Mouse (Mus musculus): Measurements from ENCODE around the gene U2af1l4. TPM values are rescaled to one million over a fixed set of nuclear protein-coding genes. Genes with fewer than 3 reads are reported as not detected.

U2af1l4 gene
- total RNA-seq (2014; rRNA removed) (54.7 and 64.2 TPM in 2 replicates), polyA plus RNA-seq (2015; fragmentation: Nextera tagmentation; extraction: Ambion mirVana) (96.4 and 97.0 TPM in 2 replicates)

DNA sequence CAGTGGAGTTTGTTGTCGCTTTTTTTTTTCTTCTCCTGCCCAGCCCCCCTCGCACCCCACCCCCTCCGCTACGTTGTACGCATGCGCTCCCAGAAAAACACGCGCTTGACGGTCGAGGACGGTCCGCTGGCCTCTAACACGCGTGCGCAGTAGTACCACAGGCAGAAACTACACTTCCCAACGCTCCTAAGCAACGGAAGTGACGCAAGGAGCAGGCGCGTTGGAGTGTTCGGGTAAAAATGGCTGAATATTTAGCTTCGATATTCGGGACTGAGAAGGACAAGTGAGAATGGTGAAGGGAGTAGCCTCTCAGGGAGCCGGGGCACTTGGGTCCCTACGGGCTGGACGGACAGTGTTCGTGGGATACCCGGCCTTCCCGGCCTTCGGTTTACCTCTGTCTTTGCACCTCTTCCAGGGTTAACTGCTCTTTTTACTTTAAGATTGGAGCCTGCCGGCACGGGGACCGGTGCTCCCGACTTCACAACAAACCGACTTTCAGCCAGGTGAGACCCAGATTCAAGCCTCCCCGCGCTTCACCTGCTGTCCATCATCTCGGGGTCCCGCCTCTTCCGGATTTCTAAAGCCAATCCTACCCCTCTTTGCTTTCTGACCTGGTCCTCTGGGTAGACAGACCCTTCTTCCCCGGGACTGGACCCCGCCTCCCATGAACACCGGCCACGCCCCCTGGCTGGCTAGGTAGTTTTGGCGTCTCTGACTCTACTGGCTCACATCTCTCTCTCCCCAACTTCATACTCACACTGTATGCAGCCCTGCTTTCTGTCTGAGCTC is at the start of gene U2af1l4, which contains the start of the genes Gm49396 and Psenen:
TSS of gene U2af1l4 (plus strand) at position 185 of the 789 bp plus-strand sequence.
TSS of gene Gm49396 (plus strand) at position 228 of the 789 bp plus-strand sequence.
TSS of gene Psenen (minus strand) at position 511 of the 789 bp plus-strand sequence.
- Histone ChIP-seq H3K36me3 (ENCODE audit: insufficient read depth, low read length) (peaks cover 23% of the 10 kb centered on the region), H3K27me3 (ENCODE audit: insufficient read depth, low read length) (no peaks in the 10 kb centered on the region), H3K4me2 (ENCODE audit: low read depth, low read length, poor library complexity, severe bottlenecking) (peak within 1 kb of the TSS; percentile 79), H3K9me3 (ENCODE audit: low read length) (no peaks in the 10 kb centered on the region), H3K27ac (ENCODE audit: low read depth, low read length) (peak within 1 kb of the TSS; percentile 86), H3K4me3 (ENCODE audit: low read depth, low read length) (peak within 1 kb of the TSS; percentile 63), H3K4me1 (ENCODE audit: insufficient read depth, low read length) (no peaks in the 10 kb centered on the region), H3K9ac (replicated peaks; ENCODE audit: low read length, poor library complexity, severe bottlenecking) (peak within 1 kb of the TSS; percentile 75)
- WGBS, result under 1% methylated on average over 45 of the region's 45 CpGs
- TF ChIP-seq CTCF (IDR thresholded peaks at IDR 0.05), result peak; percentile 17; the same call in 1 of the 2 replicates
- DNase-seq (ENCODE audit: low spot score) (peak; percentile 99), ATAC-seq (ENCODE audit: low FRiP score) (peak; percentile 86)

DNA sequence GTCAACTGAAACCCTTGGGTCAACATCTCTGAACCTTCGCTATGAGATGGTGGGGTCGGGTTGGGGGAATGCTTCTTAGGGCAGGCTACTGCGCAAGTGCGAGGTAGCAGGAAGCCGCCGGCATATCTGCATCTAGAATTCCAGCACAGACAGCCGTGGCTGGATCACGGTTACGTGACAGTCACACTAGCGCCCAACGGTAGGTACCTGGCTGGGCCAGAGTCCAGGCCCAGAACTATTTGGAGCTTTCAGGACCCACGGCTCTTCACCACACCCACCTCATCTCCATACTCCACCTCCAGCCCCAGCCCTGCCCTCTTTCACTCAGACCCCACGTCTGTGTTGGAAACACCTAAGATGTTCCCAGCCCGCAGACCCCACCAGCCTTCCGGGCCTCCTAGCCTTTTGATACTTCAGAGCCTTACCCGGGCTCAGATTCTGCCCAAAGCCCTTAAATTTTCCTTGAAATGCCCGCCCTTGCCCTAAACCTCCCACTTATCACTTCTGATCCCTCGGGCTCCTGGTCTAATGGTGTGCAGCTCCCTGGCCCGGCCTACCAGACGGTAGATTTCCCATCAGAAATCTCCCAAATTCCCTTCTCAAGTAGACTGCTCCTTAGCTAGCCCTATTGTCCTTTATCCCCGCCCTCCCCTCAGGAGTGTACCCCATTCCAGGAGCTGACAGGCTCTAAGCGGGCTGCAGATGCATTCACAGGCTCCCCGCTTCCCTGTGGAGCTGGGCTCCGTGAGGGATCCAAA is 47.9 kb upstream of the U2af1l4 start:
- H3K27me3 ChIP-seq (ENCODE audit: insufficient read depth, low read length), result no peaks in the 10 kb centered on the region
- no peak overlapping the region for H3K4me2 ChIP-seq (ENCODE audit: low read depth, low read length, poor library complexity, severe bottlenecking)
- H3K4me1 ChIP-seq (ENCODE audit: insufficient read depth, low read length), result no peaks in the 10 kb centered on the region
- TF ChIP-seq CTCF (IDR thresholded peaks at IDR 0.05), result no peak
- H3K27ac ChIP-seq (ENCODE audit: low read depth, low read length), result no peak overlapping the region
- no peaks in the 10 kb centered on the region for H3K9me3 ChIP-seq (ENCODE audit: low read length)
- WGBS, result 64% methylated on average over 24 of the region's 24 CpGs
- no peaks in the 10 kb centered on the region for H3K36me3 ChIP-seq (ENCODE audit: insufficient read depth, low read length)
- H3K9ac ChIP-seq (replicated peaks; ENCODE audit: low read length, poor library complexity, severe bottlenecking), result no peak overlapping the region
- ATAC-seq (ENCODE audit: low FRiP score) (no peak), DNase-seq (ENCODE audit: low spot score) (no peak)
- no peak overlapping the region for H3K4me3 ChIP-seq (ENCODE audit: low read depth, low read length)

DNA sequence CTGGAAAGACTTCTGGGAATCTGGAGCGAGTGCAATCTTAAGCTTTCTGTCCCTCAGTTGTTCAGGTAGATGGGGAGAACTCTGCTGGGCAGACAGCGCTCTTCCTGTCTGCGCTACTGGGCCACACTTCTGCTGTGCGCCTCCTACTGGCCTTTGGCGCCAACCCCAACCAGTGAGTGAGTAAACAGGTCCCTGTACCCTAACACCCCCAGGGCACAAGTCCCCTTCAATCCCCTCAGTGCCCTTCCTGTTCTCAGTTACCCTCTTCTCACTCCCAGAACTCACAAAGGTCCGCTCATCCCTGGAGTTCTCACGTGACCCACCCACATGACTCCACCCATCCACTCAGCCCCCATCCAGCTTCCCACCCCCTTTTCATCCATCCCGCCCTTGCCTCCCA is 44.8 kb upstream of the U2af1l4 start:
- Histone ChIP-seq H3K4me2 (ENCODE audit: low read depth, low read length, poor library complexity, severe bottlenecking) (no peak overlapping the region), H3K9ac (replicated peaks; ENCODE audit: low read length, poor library complexity, severe bottlenecking) (no peak overlapping the region), H3K4me1 (ENCODE audit: insufficient read depth, low read length) (no peaks in the 10 kb centered on the region), H3K27ac (ENCODE audit: low read depth, low read length) (no peak overlapping the region), H3K9me3 (ENCODE audit: low read length) (no peaks in the 10 kb centered on the region), H3K4me3 (ENCODE audit: low read depth, low read length) (no peak overlapping the region), H3K36me3 (ENCODE audit: insufficient read depth, low read length) (peaks cover 8% of the 10 kb centered on the region), H3K27me3 (ENCODE audit: insufficient read depth, low read length) (no peaks in the 10 kb centered on the region)
- WGBS, result 45% methylated on average over 8 of the region's 8 CpGs
- DNase-seq (ENCODE audit: low spot score) (no peak), ATAC-seq (ENCODE audit: low FRiP score) (no peak)
- no peak for TF ChIP-seq CTCF (IDR thresholded peaks at IDR 0.05)

DNA sequence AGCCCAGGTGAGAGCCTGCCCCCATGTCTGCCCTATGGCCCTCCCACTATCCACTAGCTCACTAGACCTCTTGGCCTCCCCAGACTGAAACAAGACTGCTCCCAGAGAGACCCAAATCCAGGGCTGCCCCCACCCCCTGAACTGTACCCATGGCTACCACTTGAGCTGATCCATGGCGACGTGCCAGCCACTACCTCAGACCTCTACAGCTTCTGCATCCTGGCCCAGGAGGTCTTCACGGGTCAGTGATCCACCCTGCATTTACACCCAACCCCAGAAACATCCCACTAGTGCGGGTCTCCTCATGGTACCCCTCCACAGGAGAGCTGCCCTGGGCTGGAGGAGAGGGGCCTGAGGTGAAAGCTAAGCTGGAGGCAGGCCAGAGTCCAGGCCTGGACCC is 42.7 kb upstream of the U2af1l4 start:
- Histone ChIP-seq H3K36me3 (ENCODE audit: insufficient read depth, low read length) (peaks cover 26% of the 10 kb centered on the region), H3K27me3 (ENCODE audit: insufficient read depth, low read length) (no peaks in the 10 kb centered on the region), H3K4me1 (ENCODE audit: insufficient read depth, low read length) (no peaks in the 10 kb centered on the region), H3K4me3 (ENCODE audit: low read depth, low read length) (no peak overlapping the region), H3K4me2 (ENCODE audit: low read depth, low read length, poor library complexity, severe bottlenecking) (no peak overlapping the region), H3K27ac (ENCODE audit: low read depth, low read length) (no peak overlapping the region), H3K9ac (replicated peaks; ENCODE audit: low read length, poor library complexity, severe bottlenecking) (no peak overlapping the region), H3K9me3 (ENCODE audit: low read length) (no peaks in the 10 kb centered on the region)
- 44% methylated on average over 4 of the region's 4 CpGs for WGBS
- TF ChIP-seq CTCF (IDR thresholded peaks at IDR 0.05), result no peak
- ATAC-seq (ENCODE audit: low FRiP score) (0 out of 2 replicates have a peak, but pooled peaks have one; percentile 8), DNase-seq (ENCODE audit: low spot score) (no peak)

DNA sequence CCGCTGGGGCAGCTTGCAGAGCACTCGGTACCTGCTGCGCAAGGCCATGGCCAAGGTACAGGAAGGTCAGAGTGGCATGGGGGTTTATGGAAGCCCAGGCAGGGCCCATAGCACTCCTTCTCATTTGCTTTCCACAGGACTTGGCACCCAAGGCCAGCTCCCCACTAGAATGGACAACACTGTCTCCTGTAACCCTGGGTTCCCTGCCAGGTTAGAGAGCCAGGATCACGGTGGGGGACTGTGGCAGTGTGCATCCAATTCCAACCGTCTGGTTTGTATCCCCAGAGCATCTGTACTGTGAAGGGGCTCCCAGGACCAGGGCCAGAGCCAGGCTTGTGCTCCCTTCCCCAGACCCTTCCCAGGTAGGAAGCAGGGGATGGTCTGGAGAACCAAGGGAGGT is 42.2 kb upstream of the U2af1l4 start:
- ATAC-seq (ENCODE audit: low FRiP score) (no peak), DNase-seq (ENCODE audit: low spot score) (no peak)
- 52% methylated on average over 5 of the region's 5 CpGs for WGBS
- Histone ChIP-seq H3K27ac (ENCODE audit: low read depth, low read length) (peak overlapping the region; percentile 51; the same call in 1 of the 2 replicates), H3K27me3 (ENCODE audit: insufficient read depth, low read length) (no peaks in the 10 kb centered on the region), H3K4me2 (ENCODE audit: low read depth, low read length, poor library complexity, severe bottlenecking) (no peak overlapping the region), H3K4me3 (ENCODE audit: low read depth, low read length) (no peak overlapping the region), H3K9me3 (ENCODE audit: low read length) (no peaks in the 10 kb centered on the region), H3K9ac (replicated peaks; ENCODE audit: low read length, poor library complexity, severe bottlenecking) (no peak overlapping the region), H3K4me1 (ENCODE audit: insufficient read depth, low read length) (no peaks in the 10 kb centered on the region), H3K36me3 (ENCODE audit: insufficient read depth, low read length) (peaks cover 31% of the 10 kb centered on the region)
- TF ChIP-seq CTCF (IDR thresholded peaks at IDR 0.05), result no peak

Data from midbrain, postnatal 0 days (tissue).